Mouse (Mus musculus): Measurements from ENCODE around the gene Olfr281. TPM values are rescaled to one million over a fixed set of nuclear protein-coding genes. Genes with fewer than 3 reads are reported as not detected.
"Not testable (repeated sequence)": the region's sequence is repeated elsewhere in the genome, so short reads cannot be mapped to it uniquely, and the experiment has no call there.

The Olfr281 gene
- 0.02 TPM in 2 replicates for polyA plus RNA-seq (2012; rRNA removed)

DNA sequence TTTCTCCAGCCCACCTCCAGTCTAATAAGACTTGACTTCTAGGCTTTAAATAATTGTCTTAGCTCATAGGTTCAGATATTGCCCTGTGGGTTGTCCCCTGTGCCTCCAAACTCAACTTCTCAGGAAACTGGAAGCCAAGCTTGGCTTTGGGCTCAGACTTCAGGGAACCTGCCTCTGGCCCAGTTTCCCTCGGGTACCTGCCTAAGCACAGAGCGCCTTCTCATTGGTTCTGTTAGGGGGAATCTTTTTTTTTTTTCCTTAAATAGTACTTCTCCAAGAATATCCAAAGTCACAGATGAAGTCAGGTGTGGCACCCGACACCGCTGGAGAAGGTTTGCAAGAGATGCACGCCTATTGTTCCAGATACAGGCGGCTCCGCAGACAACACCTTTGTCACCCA lies at the start of gene Olfr281:
Gene Olfr281 (plus strand): TSS at position 301 of the 400 bp plus-strand sequence.
- no peak for DNase-seq (ENCODE audit: extremely low spot score in 1 of 2, low spot score in 1 of 2)

- DNase-seq (ENCODE audit: extremely low spot score in 1 of 2, low spot score in 1 of 2): peak in 1 of 2 experiments; percentile 61
Observed at GRCm38 (mm10) chr15:98408406-98409060, 43.9 kb upstream of the Olfr281 start.

GRCm38 (mm10) chr15:98409635-98410034 lies 42.8 kb upstream of the Olfr281 start:
- no peak for DNase-seq (ENCODE audit: extremely low spot score in 1 of 2, low spot score in 1 of 2)

DNA sequence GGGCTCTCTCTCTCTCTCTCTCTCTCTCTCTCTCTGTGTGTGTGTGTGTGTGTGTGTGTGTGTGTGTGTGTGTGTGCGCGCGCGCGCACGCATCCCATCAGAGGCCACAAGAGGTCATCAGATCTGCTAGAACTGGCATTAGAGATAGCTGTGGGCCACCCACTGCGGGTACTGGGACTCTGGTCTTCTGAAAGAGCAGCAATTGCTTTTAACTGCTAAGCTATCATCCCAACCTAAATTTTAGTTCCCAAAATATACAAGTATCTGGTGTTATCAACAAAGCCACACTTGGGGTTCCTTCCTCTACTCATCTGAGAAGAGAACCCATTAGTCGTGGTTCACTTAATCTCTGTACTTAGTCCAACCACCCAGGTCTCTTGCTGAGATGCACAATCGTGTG lies 42.1 kb upstream of the Olfr281 start:
- no peak for DNase-seq (ENCODE audit: extremely low spot score in 1 of 2, low spot score in 1 of 2)

GRCm38 (mm10) chr15:98415996-98416395 lies 36.4 kb upstream of the Olfr281 start:
- no peak for DNase-seq (ENCODE audit: extremely low spot score in 1 of 2, low spot score in 1 of 2)

DNA sequence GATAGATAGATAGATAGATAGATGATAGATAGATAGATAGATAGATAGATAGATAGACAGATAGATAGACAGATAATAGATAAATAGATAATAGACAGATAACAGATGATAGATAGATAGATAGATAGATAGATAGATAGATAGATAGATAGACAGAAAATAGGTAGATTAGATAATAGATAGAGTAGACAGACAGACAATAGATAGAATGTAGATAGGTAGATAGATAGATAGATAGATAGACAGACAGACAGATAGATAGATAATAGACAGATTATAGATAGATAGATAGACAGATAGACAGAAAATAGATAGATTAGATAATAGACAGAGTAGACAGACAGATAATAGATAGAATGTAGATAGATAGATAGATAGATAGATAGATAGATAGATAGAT lies 35.6 kb upstream of the Olfr281 start:
- DNase-seq (ENCODE audit: extremely low spot score in 1 of 2, low spot score in 1 of 2): not testable (repeated sequence)

DNA sequence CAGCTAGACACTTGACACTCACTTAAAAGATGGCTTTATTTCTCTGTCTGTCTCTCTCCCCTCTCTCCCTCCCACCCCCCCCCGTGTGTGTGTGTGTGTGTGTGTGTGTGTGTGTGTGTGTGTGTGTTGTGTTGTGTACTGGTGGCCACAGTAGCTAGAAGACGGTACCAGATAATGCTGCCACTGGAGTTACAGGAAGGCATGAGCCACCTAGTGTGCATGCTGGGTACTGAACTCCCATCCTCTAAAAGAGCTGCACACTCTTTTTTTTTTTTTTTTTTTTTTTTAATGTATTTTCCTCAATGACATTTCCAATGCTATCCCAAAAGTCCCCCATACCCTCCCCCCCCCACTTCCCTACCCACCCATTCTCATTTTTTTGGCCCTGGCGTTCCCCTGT lies 35.1 kb upstream of the Olfr281 start:
- DNase-seq (ENCODE audit: extremely low spot score in 1 of 2, low spot score in 1 of 2): not testable (repeated sequence)

GRCm38 (mm10) chr15:98418096-98418495 lies 34.3 kb upstream of the Olfr281 start:
- DNase-seq (ENCODE audit: extremely low spot score in 1 of 2, low spot score in 1 of 2): no peak

DNA sequence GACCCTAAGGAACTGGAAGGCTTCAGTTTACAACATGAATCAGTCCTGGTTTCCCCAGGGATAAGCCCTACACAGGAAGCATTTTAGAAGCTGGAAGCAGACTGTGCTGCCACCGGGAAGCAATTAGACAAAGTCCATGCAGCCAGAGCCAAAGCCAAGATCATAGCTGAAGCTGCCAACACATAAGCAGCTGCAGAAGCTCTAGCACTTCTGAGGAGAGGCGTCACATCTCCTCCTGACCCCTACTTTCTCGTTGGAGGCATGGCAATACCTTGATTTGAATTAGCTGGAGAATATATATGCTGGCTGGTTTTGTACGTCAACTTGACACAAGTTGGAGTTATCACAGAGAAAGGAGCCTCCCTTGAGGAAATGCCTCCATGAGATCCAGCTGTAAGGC lies 31.5 kb upstream of the Olfr281 start:
- no peak for DNase-seq (ENCODE audit: extremely low spot score in 1 of 2, low spot score in 1 of 2)

DNA sequence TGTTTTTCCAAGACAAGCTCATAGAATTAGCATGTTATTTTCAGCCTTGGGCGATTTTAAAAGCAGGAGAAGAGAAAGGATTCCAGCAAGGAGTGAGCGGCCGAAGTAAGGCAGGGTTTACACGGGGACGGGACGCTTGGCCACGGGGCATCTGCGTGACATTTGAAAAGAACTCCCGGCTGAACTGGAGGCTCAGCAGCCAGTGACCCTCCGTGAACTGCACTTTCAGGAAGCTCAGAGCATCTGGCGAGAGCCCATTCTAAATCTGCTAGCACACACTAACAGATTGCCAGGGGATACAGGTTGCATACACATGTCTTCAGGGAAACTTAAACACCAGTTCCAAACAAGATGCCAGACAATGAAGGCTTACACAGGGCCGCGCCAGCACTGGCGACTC lies 28.1 kb upstream of the Olfr281 start:
- no peak for DNase-seq (ENCODE audit: extremely low spot score in 1 of 2, low spot score in 1 of 2)

DNA sequence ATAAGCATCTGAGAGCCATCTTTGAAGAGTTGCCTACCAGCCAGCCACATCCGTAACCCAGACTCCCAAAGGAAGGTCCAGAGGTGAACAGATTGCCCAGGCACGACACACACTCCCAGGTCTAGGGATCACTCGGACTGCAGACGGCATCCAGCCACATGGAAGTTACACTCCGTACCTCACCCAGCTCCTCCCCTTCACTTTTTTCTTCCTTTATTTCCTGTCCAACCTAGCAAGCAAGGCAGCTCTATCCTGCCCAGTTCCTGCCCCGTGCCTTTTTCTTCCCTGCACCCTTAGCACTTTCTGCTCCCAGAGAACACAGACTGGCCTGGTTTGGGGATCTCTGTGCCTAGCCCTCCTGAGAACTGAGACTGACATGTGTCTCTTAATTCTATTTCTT lies 27.6 kb upstream of the Olfr281 start:
- no peak for DNase-seq (ENCODE audit: extremely low spot score in 1 of 2, low spot score in 1 of 2)

DNA sequence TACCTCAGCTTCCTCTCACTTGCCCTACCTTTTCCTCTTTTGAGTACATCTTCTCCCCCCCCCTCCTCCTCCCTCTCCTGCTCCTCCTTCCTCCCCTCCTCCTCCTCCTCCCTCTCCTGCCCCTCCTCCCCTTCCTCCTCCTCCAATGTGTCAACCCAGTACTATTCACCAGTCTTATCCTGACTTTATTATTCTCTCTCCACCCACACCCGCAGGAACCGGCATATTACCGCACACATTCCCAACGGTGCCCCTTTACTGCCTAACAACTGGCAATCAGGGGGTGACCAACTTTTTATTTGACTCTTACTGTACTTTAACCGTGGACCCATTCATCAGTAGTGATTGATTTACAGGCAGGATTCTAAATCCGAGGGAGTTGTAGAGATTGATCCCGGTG lies 27.2 kb upstream of the Olfr281 start:
- no peak for DNase-seq (ENCODE audit: extremely low spot score in 1 of 2, low spot score in 1 of 2)

DNA sequence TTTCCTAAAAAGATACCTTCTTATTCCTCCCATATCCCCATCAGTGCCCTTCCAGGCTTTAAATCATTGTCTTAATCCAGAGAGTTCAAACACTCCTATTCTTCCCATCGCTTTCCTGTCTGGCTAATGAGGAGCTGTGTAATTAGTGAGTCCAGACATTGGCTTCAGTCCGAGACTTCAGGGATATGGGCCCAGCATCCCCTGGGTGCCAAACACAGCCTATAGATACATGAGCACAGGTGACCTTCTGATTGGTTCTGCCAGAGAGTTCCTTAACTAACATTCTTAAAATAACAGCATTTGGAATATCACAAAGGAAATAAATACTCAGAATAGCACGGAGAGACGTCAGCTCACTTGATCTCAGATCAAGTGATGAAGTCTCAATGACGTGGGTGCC lies 21.5 kb upstream of the Olfr281 start, which contains the start of gene Olfr282:
Gene Olfr282 (plus strand): TSS at position 301 of the 400 bp plus-strand sequence.
- DNase-seq (ENCODE audit: extremely low spot score in 1 of 2, low spot score in 1 of 2): not testable (repeated sequence)

DNA sequence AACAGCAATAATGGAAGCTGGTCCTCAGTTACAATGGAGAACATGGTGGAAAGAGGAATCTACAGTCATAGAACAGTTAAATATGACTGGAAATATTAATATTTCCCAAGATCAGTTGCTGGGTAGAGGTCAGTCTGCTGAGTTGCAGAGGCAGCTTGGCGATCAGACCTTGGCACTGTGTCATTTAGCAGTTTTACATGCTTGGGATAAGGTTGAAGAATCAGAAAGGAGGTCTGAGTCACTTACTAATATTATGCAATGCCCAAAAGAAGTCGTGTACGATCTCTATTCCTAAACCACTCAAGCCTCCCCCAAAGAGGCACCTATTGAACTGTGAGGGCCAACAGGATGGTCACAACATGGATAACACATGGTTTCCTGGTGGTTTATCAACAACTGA lies 7.8 kb upstream of the Olfr281 start:
- DNase-seq (ENCODE audit: extremely low spot score in 1 of 2, low spot score in 1 of 2): no peak

DNA sequence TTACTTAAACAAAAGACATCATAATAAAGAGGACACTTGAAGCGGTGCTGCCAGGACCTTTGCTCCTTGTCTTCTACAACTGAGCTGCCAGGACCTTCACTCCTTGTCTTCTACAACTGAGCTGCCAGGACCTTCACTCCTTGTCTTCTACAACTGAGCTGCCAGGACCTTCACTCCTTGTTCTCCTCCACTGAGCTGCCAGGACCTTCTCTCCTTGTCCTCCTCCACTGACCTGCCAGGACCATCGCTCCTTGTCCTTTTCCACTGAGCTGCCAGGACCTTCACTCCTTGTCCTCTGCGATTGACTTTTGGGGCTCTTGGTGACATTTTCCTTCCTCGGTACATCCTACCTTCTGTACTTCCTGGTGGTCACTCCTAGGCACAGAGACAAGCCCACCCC lies 3.9 kb upstream of the Olfr281 start:
- peak in 1 of 2 experiments; percentile 5 for DNase-seq (ENCODE audit: extremely low spot score in 1 of 2, low spot score in 1 of 2)

DNA sequence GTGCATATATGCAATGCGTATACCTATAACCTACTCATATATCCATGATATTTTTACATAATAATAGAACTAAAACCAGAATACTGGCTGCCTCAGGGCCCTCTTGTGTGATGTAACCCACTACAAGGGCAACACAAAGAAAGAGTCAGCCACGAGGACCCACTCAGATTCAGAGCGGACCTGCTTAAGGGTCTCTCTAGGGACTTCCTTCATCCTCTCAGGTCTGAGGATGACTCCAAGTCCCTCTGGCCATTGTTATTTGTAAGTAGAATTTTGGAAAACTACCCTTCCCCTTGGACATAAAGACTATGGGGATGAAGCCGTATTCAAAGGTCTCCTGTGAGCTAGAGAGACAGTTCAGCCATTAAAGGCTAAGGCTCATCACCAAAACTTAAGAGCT lies 17.2 kb downstream of the Olfr281 start, which contains the start of gene OR5BS1P:
Gene OR5BS1P (plus strand): TSS at position 301 of the 400 bp plus-strand sequence.
- DNase-seq (ENCODE audit: extremely low spot score in 1 of 2, low spot score in 1 of 2): no peak

- DNase-seq (ENCODE audit: extremely low spot score in 1 of 2, low spot score in 1 of 2): no peak
Observed at GRCm38 (mm10) chr15:98471539-98471938, 19.2 kb downstream of the Olfr281 start.

- no peak for DNase-seq (ENCODE audit: extremely low spot score in 1 of 2, low spot score in 1 of 2)
Observed at GRCm38 (mm10) chr15:98474958-98475357, 22.6 kb downstream of the Olfr281 start.

DNA sequence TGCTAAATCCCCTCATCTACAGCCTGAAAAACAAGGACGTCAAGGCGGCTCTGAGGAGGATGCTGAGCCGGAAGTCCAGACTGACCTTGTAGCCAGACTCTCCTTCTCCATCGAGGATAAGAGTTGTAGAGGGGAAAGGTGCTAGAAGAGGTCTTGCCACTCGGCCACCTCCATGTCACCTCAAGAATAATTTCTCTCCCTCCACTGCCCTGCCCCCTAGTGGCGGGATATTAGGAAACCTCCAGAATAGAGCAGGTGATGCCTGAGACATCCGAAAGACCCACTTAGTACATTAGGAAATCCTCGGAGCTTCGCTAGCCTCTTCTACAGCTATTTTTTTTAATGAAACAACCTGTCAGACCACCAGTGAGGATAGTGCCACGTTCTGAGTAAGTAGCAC lies 23.0 kb downstream of the Olfr281 start:
- peak in 1 of 2 experiments; percentile 54 for DNase-seq (ENCODE audit: extremely low spot score in 1 of 2, low spot score in 1 of 2)

DNA sequence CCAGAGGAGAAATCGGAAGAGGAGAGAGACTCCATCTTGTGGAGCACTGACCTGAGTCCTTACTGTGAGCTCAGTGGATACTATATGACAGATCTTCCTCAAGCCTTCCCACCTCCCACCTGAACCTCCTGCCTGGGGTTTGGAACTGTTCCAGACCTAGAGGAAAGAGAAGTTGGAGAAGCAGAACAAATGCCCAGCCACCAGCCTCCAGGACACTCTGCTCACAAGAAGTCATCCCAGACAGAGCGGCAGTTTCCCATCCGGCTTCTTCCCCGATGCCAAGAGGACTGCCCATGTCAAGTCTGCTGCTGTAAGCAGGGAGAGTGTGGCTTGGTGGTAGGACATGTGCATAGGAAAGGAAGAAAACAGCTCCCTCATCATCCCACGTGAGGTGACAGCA lies 23.9 kb downstream of the Olfr281 start:
- no peak for DNase-seq (ENCODE audit: extremely low spot score in 1 of 2, low spot score in 1 of 2)

DNA sequence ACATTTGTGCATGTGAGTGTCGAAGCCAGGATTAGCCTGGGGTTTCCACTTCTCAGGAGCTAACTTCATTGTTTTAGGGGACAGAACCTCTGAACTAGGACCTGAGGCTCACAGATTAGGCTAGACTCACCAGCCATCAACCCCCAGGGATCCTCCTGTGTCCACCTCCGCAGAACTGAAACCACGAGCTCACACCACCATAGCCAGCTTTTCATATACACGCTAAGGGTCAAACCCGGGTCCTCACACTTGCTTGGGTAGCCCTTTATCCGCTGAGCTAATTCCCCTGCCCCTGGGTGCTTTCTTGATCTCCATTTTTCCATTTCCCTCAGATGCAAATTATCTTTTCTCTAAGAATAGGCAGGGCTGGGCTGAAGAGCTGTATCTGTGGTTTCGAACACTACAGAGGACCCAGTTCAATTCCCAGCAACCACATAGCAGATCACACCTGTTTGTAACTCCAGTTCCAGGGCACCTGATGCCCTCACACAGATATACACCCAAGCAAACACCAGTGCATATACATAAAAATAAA lies 27.2 kb downstream of the Olfr281 start:
- DNase-seq (ENCODE audit: extremely low spot score in 1 of 2, low spot score in 1 of 2): no peak

GRCm38 (mm10) chr15:98482701-98483100 lies 30.3 kb downstream of the Olfr281 start, which contains the start of gene Lalba:
Gene Lalba (minus strand): TSS chr15:98482721.
- no peak for DNase-seq (ENCODE audit: extremely low spot score in 1 of 2, low spot score in 1 of 2)

Data from frontal cortex, adult 2 months (tissue).